Mouse (Mus musculus) adrenal gland, postnatal 10 days (tissue): ENCODE measurements around the gene Cmc1. TPM values are rescaled to one million over a fixed set of nuclear protein-coding genes. Genes with fewer than 3 reads are reported as not detected.
"Not testable (repeated sequence)": the region's sequence is repeated elsewhere in the genome, so short reads cannot be mapped to it uniquely, and the experiment has no call there.

Source experiments
- DNase-seq: peaks from one replicate; pipeline ENCODE4 v3.0.0; 2021; ENCODE audit warnings: mixed read lengths
- total RNA-seq, 2 experiments: library from RNA; stranded (reverse); gene quantifications; 2 replicates each; pipeline ENCODE4 v1.2.3; 2021

Cmc1 gene
- total RNA-seq, 2 experiments from 2014 or later: 48.2 to 50.6 TPM

DNA sequence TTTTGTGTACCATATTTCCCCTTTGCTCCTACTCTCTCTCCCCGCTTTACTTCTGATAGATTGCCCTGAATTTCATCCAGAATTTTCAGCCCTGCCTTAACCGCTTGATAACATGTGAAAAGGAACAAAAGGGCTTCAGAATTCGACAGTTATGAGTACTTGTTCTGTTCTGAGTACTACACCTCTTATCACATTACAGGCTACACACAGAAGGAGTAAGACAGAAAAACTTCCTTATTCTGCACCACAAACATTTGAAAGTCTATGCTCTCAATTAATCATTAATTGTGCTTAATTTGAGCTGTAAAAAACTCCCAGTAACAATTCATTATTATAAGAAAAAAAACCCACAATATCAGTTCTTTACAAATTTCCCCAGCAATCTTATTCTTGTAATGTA lies 9.6 kb downstream of the Cmc1 start:
- DNase-seq: not testable (repeated sequence)

DNA sequence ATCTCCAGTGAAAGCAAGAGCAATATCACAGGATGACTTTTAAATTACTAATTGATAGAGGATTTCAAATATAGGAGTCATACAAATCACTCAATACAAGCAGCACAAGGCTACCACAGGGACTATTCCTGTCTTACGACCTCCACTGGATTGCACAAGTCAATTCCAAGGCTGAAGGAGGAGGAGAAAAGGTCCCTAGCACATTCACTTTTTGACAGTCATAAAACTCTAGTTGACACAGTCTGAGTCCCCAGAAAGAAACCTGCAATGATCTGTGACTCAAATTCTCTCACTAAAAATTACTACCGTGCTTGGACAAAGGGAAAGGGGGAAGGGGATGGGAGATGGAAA lies 39.6 kb downstream of the Cmc1 start:
- DNase-seq: peak; percentile 7

DNA sequence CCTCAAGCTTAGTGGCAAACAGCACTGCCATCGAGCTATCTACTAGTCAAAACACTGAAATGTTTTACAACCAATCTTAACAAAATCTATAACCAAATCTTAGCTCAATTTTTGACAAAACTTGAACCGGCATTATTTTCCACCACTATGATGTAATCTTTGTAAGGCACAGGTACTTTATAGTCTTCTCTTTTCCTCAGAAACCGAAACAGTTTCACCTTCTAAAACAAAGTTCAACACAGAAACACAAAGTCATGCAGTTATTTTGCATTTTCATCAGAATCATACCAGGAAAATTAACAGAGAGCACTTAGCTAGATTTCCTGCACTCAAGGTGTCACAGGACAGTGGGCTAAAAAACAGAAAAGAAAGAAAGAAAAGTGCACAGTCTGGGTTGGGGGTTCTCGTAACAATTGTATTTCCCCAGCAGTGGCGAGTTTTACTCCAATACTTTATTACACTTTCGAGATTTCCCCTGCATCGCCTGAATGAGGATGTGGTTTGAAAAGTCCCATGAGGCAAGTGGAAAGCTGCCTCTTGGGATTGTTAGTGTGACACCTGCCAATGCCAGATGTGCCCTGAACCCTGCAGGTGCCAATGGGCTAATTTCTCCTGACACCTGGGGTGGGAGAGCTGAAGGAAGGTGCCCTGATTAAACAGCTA lies 40.1 kb downstream of the Cmc1 start:
- DNase-seq: no peak

DNA sequence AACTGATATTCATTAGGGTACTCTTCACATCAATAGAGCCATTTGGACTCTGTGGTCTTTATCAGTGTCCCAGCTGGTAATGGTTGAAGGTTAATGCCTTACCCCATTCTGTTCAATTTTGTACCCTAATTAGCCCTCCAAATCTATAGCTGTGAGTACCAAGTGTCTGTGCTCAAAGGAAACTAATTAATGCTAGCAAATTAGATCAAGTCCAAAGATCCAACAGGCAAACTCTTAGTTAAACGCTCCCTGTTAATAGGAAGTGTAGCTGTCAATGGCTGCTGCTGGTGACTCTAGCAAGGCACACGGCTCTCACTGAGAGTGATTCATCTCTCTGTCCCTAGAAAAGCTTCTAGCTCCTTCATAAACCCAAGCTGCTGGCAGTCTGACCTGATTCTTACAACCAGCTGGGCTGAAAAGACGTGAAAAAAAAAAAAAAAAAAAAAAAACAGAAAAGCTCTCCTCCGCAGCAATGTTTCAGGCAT lies 41.4 kb downstream of the Cmc1 start:
- no peak for DNase-seq

DNA sequence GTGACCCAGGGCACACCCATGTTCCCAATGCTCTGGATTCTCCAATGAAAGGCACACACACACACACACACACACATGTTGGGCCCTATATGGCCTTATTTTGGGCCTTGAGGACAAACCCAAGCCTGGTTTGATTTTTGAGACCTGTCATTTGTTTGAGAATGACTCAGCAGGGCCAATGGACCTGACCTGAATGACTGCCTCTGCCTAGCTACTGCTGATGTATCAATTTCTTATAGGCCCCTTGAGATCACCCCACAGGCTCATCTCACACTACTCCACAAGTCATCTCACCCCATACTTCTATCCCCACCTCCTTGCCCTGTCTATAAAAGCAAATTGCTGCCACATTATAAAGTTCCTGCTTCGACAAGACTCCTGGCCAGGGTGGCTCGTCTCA lies 48.2 kb downstream of the Cmc1 start:
- no peak for DNase-seq

DNA sequence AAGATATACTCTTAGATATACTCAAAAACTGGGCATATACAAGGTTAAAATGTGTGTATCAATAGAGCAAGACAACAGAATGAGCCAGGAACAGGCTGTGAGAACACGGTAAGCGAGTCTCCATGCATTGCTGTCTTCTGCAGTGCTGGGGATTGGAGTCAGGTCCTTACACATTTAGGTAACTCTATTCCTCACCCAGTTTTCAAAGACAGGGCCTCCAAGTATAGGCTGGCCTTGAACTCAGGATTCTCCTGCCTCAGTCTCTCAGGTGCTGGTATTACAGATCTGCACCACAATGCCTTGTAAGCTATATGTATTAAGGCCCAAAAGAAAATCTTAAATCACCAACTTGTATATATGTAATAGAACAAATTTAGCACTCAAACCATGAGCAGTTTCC lies 49.5 kb downstream of the Cmc1 start:
- DNase-seq: no peak

DNA sequence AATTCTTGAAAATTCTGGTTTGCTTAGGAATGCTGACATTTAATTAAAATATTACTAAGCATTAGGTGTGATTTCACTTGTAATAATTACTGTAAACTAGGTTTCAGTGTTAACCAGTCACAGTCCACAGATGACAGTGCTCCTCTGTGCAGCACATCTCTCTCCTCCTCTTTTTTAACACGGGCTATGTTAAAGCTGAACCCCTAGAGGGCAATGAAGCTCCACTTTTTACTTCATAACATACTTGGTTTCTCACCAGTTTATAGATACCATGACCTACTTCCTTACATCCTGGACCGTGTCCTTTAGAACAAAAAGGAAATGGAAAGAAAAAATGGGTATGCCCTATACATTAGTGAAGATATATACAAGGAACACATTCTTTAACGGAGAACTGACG lies 50.6 kb downstream of the Cmc1 start:
- peak; percentile 10 for DNase-seq

DNA sequence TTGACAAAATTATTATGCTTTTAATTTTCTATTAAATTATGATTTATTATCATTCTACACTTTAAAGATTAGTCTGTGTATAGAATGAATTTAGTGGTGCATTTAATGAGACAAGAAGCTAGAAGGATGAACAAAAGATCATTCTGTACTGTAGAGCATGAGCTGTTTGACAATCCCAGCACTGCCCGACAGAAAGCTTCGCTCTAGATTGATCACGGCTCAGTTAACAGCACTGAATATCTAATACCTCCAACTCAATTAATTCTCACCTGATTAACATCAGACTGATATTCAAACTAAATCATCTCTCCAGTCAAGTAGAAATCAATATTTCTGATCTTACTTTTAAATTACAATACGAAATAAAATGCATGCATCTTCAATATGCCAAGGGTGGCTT lies 66.1 kb downstream of the Cmc1 start:
- DNase-seq: no peak

DNA sequence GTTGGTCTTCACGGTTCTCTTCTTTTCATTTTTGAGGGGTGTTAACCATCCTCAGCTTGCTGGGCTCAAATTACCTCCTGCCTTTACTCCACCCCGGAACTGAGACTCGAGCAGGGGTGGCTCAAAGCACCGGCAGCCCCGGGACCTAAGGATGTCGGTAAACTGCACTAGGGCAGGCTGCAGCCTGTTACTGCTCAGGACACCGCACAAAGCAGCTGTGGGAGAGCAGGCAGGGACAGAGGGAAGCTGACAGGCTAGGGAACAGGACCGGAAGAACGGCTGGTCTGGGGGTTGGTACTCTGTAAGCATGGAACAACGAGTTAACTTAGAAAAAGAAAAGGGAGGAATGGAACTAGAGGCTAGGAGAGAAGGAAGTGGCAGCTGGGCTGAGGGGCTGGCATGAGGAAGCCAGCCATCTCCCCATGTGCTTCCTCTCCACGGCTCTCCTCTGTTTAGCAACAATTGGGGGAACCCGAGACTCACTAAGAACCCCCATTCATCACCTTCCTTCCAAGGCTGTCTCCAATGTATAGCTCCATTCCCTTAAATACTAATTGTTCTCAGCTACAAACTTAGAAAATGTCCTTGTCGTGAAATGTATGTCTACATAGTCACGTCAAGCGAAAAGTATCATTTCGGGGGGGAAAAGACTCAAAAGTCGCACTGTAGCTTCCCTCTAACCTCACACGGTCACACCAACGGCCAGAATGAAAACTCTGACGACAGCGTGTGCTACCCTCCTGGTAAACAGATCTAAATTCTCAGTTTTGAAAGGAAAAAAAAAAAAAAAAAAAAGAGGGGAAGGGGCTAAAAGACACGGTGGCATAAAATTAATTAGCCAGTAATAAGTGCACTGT lies 67.2 kb downstream of the Cmc1 start:
- DNase-seq: no peak

DNA sequence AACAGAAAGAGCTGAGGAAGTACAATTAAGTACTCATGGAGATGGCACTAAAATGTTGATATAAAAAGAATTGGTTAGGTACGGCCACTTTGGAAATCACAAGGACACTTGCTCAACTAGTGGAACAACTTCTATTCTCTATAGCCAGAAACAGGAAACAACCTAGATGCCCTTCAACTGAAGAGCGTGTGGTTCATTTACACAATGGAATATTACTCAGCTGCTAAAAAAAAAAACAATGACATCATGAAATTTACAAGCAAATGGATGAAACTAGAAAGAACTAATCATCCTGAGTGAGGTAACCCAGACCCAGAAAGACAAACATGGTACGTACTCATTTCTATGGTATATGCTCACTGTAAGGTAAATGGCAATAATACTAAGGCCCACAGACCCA lies 76.6 kb downstream of the Cmc1 start:
- DNase-seq: no peak

DNA sequence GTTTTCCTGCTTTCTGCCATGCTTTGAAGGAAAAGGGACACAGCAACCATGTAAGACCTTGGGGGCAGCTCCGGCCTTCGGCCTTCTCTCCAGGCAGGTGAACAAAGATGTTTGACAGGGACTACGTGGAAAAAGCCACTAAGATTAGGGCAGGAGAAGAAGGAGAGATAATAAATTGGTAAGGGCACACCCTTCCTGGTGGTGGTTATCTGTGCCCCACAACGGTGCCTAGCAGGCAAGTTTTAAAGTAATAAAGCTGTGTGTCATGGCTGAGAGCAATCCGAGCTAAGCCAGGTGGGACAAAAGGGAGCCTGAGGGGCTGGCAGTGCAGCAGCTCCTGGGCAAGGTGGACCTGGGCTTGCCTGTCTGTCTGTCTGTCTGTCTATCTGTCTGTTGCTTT lies 77.9 kb downstream of the Cmc1 start:
- DNase-seq: no peak

DNA sequence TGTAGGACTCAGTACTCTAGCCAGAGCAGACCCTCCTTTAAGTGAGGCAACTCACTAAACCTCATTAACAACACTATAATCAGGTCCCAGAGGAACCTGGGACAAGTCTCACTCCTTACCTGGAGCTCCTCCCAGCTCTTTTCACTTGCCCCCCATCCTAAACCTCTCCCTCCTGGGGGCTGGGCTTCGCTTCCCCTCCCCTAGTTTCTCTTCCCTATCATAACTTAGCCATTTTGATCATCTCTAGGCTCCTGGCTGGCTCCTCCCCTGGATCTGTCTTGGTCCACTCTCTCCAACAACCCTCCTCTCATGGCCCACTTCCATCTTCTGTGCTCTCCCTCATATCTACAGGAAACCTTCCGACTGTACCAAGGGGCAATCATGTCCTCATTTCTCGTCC lies 78.6 kb downstream of the Cmc1 start:
- no peak for DNase-seq

DNA sequence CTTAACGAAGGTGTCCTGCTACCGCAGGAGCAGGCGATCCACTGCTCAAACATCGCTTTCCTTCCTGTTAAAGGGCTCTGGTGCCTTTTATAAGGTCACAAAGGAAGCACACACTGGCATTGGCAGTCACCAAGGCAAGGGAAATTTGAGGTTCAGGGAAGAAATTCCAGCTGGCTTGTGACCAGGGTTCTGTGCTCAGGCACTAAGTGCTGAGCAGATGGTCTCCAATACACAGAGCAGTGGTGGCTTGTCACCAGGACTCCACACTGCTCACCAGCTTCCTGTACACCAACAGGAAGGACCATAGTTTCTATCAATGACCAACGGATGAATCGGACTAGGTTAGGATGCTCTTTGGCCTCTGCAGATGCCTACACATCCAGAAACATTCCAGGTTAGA lies 79.5 kb downstream of the Cmc1 start:
- DNase-seq: no peak

DNA sequence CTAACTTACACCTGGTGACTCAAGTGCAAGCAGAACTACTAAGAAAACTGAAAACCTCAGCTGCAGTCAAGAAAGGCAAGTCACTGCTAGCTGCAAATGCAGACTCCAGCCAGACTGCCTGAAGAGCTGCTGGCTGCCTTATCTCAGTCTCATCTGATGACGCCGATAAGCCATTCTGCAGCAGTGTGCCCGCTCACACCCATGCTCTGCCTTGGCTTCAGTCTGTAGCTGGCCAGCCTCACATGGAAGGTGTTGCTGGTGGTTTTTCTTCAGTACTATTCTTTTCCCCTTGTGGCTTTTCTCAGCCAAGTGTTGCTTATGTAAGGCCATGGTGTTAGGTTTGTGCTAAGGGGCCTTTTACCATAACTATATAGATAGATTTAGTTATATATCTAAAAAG lies 90.9 kb downstream of the Cmc1 start:
- DNase-seq: no peak

DNA sequence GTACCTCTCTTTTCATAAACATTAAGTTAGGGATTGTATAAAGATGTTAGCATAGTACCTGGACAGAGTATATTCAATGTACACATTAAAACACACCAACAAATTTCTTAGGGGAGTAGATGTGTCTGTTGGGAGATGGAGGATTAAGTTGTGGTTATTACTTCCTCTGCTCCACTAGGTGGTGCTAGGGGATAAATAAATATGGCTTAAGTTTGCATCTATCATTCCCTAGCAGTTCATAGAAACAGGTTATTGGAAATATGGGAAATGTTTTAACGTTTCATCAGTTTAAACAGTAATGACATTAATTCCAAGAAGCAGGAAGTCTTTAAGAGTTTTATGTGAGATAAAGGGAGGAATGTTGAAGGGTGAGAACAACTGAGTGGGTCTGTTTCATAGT lies 96.7 kb downstream of the Cmc1 start:
- DNase-seq: no peak

DNA sequence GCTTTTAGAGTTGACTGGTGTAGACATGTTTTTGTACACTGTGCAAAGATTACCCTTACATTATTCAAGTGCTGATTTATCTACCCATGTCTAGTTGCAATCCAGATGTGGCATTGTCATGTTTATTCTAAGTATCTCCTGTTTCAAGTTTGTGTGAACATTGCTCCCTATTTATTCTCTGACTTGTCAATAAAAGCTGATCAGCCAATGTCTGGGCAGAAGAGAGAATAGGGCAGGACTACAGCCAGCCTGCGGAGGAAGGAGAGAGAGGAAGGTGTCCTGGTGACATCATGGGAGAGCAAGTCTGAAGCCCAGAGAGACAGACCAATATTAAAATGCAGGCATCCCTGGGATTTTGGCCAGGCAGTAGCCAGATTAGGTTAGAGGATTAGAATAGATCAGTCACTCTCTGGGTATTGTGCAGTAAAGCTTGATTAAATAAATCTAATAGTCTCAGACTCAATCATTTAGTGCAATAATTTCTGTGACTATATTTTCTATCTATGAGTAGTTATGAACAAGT lies 104.9 kb downstream of the Cmc1 start:
- no peak for DNase-seq

DNA sequence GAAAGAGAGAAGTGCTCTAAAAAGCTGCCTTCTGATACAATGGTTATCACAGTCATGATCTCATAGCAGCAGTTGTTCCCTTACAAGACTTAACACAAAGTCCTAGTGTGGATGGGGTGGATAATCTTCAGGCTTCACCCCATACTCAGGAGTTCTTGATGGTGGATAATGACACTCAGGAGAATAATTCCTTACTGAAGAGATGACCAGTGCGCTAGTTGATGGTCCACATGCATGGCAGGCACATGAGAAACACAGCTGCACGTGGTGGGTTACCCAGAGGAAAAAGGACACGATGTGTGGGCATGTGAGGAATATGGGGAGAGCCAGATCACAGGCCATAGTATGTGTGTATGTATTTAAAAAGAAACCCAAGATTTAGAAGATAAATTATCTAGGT lies 106.4 kb downstream of the Cmc1 start:
- DNase-seq: no peak

DNA sequence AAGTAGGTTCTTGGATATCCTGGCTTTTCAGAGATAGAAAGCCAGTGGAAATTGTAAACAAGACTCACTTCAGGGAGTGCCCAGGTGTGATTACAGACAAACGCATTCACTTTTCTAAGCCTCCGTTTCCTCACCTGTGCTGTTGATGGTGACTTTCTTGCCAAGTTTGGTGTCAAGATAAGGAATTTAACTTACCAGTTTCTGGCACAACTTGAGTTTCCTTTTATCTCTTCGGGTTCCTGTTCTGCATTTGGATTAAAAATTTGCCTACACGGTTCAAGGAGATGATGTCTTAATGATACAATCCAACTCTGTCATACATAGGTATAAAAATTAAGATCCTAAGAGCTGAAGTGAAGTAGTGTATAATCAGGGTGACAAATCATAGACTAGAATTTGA lies 107.2 kb downstream of the Cmc1 start:
- DNase-seq: no peak

DNA sequence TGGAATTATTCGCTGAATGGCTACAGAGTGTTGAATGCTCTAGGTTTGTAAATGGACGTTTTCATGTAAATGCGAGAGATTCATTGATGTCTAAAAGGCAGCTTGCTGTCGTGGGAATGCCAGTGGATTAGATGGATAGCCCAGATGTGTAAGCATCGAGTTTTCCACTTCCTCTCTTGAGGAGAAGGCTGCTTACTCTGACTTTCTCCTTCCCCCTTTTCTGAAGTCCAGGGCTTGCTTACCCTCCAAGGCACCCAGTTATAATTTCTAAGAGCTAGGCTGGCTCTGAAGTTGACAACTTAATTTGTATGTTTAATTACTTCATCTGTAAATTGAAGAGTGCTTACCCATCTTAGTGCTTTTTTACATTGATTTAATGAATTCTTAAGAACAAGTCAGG lies 108.3 kb downstream of the Cmc1 start:
- no peak for DNase-seq

DNA sequence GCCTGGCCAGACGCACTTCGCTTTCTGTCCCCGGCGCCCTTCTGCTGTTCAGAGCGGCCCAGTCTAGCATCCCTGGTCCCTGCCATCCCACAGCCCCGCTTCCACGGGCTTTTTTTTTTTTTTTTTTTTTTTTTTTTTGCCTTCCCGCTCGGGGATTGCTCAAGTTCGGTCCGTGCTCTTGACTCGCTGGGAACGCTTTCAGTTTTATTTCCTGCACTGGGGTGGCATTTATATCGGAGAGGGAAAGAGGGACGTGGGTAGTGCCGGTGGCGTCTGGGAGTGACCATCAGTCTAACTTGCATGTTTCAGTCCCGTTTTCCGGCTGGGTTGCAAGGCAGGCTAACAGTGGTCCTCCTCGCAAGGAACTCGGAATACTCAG lies 109.0 kb downstream of the Cmc1 start:
- no peak for DNase-seq

DNA sequence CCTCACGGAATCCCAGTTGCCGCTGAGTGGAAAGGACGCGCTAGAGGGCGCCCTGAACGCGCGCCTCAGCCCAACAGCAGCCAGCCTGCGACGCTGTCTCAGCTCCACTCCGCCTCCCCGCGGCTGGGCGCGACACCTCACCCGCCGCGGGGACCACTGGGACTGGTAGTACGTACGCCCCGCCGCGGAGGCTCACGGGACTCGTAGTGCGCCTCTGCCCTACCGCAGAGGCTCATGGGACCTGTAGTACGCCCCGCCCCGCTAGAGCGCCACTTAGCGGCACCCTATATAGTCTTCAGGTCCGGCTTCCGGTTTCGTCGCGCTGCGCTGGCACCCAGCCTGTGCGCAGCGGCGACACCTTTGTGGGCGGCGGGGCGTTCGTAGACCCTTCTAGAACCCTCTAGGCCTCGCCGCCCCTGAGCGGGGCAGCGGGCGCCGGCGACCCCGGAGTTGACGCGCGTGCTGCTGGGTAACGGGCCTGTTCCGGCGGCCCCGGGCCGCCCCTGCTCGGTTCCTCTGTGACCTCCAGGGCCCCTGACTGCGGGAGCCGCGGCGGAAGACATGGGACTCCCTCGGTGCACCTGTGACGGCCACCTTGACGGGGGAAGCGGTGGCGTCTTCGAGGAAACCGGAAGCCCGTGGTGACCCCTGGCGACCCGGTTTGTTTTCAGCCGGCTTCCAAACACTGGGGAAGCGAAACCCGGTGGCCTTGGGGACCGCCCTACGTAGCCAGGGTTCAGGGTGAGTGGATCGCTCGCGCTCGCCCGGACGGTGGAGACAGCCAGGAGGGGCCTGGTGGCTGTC lies 109.6 kb downstream of the Cmc1 start, which contains the start of gene Azi2:
Gene Azi2, plus strand, starts transcription at position 282 of the 804 bp plus-strand sequence.
- peak; percentile 99 for DNase-seq

DNA sequence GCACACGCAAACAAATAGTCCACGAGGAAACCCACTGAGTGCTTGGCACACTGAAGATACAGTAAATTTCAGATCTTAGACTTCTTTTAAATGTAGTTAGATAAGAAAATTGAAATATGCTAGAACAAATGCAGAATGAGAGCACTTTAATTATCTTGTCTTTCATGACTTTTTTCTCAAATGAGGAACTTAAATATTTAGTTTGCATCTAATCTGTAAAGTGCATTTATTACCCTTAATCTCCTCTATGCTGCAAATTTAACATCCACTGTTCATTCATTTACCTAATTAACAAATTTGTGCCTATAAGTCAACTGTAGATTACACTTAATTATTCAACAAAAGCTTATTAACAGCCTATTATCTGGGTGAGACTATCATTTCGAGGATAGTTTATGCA lies 115.0 kb downstream of the Cmc1 start:
- no peak for DNase-seq

DNA sequence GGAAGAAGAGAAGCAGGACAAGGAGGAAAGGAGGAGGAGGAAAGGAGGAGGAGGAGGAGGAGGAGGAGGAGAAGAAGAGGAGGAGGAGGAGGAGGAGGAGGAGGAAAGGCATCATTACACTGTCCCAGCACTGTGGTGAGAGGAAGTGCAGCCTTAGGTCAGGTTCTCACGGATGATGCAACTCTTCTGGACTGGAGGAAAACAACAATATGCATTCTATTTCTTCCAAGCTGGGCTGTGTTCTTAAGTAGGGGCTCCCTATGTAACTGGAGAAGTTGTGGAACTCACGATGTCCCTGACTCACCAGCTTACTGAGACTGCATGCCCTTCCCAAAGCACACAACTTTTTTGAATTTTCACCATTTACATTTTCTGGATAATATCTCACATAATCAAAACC lies 118.3 kb downstream of the Cmc1 start:
- no peak for DNase-seq
